Mouse (Mus musculus) neural tube, embryonic 11.5 days (tissue): ENCODE measurements at regions not wholly inside any gene's neighbourhood (a gene's known extent, or its start where the extent isn't known, plus 50 kb on each side); places are given as distances from the start of the nearest gene placed in this dataset.
"Not testable (repeated sequence)": the region's sequence is repeated elsewhere in the genome, so short reads cannot be mapped to it uniquely, and the experiment has no call there.

Source experiments
- ATAC-seq: fragments of 200-750 bp; cut with Nextera tagmentation; 2 replicates; pipeline ENCODE4 v1.8.0; 2017; ENCODE audit warnings: moderate number of reproducible peaks, mild to moderate bottlenecking, moderate TSS enrichment, moderate library complexity; ENCODE audit not compliant: insufficient read depth, low FRiP score, low TSS enrichment
- DNase-seq: peaks from one replicate; pipeline ENCODE4 v3.0.0-alpha.2; 2015; ENCODE audit warnings: low spot score
- H3K27ac ChIP-seq: fragments of 300-500 bp; sonication (generic); 2 replicates; pipeline ENCODE4 v1.5.1; 2014; ENCODE audit warnings: low read depth, mild to moderate bottlenecking, low read length
- H3K27me3 ChIP-seq: fragments of 300-500 bp; sonication (generic); 2 replicates; pipeline ENCODE4 v1.6.1; 2014; ENCODE audit warnings: mild to moderate bottlenecking, low read length, mixed read lengths; ENCODE audit not compliant: control insufficient read depth, insufficient read depth
- H3K36me3 ChIP-seq: fragments of 300-500 bp; sonication (generic); 2 replicates; pipeline ENCODE4 v1.6.1; 2014; ENCODE audit warnings: mild to moderate bottlenecking, low read length, moderate library complexity, mixed read lengths; ENCODE audit not compliant: control insufficient read depth, insufficient read depth
- H3K4me1 ChIP-seq: fragments of 300-500 bp; sonication (generic); 2 replicates; pipeline ENCODE4 v1.6.1; 2014; ENCODE audit warnings: low read length, mixed read lengths; ENCODE audit not compliant: control insufficient read depth, insufficient read depth
- H3K4me2 ChIP-seq: fragments of 300-500 bp; sonication (generic); 2 replicates; pipeline ENCODE4 v1.6.1; 2014; ENCODE audit warnings: low read depth, mild to moderate bottlenecking, moderate library complexity
- H3K4me3 ChIP-seq: fragments of 300-500 bp; sonication (generic); 2 replicates; pipeline ENCODE4 v1.5.1; 2014; ENCODE audit warnings: low read depth, low read length
- H3K9ac ChIP-seq: fragments of 300-500 bp; sonication (generic); 2 replicates; pipeline ENCODE4 v1.6.1; 2014; ENCODE audit warnings: mild to moderate bottlenecking, low read length
- H3K9me3 ChIP-seq: fragments of 300-500 bp; sonication (generic); 2 replicates; pipeline ENCODE4 v1.6.1; 2016; ENCODE audit warnings: low read length; ENCODE audit not compliant: control insufficient read depth
- WGBS: fragments of 180-500 bp; shearing (Covaris S2); extraction: QIAGEN DNeasy Blood & Tissue Kit; methylation state at CpG from one replicate; pipeline ENCODE4 v1.1.7; 2014; 5-methylcytosine and 5-hydroxymethylcytosine counted together

GRCm38 (mm10) chr1:13042326-13042725, 1628.4 kb downstream of the A830018L16Rik start:
- no peak overlapping the region for H3K27ac ChIP-seq
- no peaks in the 10 kb centered on the region for H3K4me1 ChIP-seq
- ATAC-seq, result no peak
- no peak overlapping the region for H3K4me3 ChIP-seq
- H3K36me3 ChIP-seq, result no peaks in the 10 kb centered on the region
- H3K9me3 ChIP-seq, result no peaks in the 10 kb centered on the region
- no peak overlapping the region for H3K9ac ChIP-seq
- no peak for DNase-seq
- H3K4me2 ChIP-seq, result no peak overlapping the region
- no peaks in the 10 kb centered on the region for H3K27me3 ChIP-seq

DNA sequence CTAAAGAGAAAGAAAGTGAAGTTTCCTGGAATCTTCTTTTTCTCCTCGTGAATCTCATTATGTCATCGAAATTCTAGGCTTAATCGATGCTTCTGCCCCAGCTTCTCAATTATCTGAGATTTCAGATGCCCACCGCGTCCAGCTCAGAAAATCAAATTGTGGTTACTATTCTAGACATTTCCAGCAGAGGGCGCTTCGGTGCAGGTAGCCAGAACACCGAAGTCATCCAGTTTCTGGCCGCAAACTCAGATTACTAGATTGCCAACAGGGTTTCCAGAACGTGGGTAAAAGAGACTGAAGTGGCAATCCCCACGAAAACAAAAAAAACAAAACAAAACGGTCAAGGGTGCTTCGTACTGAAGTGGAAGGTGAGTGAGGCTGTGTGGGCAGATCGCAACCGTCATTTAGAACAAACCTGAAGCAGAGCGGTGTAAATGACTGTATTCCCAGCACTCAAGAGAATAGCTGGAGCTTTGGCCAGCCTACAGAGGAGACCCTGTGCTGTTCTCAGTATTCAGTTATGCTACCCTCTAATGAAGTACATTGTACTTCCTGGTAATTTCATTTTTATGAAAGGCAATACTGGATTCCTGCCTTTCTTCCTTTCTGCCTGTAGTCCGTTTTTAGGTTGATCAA, 1636.4 kb downstream of the A830018L16Rik start:
- DNase-seq (peak; percentile 51), ATAC-seq (no peak)
- Histone ChIP-seq H3K36me3 (no peaks in the 10 kb centered on the region), H3K4me2 (no peak overlapping the region), H3K4me3 (no peak overlapping the region), H3K9ac (no peak overlapping the region), H3K27ac (no peak overlapping the region), H3K27me3 (no peaks in the 10 kb centered on the region), H3K4me1 (no peaks in the 10 kb centered on the region), H3K9me3 (no peaks in the 10 kb centered on the region)
- 21% methylated on average over 17 of the region's 17 CpGs for WGBS

GRCm38 (mm10) chr1:13051433-13052066, 1637.6 kb downstream of the A830018L16Rik start:
- H3K9ac ChIP-seq, H3K27me3 ChIP-seq, H3K4me3 ChIP-seq, H3K4me1 ChIP-seq, ATAC-seq, H3K27ac ChIP-seq, H3K36me3 ChIP-seq, H3K4me2 ChIP-seq, H3K9me3 ChIP-seq, DNase-seq: not testable (repeated sequence)
- WGBS, result 77% methylated on average over 11 of the region's 13 CpGs

- H3K9ac ChIP-seq, result no peak overlapping the region
- 8% methylated on average over 7 of the region's 7 CpGs for WGBS
- H3K36me3 ChIP-seq, result no peaks in the 10 kb centered on the region
- no peaks in the 10 kb centered on the region for H3K9me3 ChIP-seq
- no peaks in the 10 kb centered on the region for H3K4me1 ChIP-seq
- no peak overlapping the region for H3K4me2 ChIP-seq
- H3K27ac ChIP-seq, result no peak overlapping the region
- peak; percentile 49 for DNase-seq
- peak; percentile 58; the same call in 1 of the 2 replicates for ATAC-seq
- H3K4me3 ChIP-seq, result no peak overlapping the region
- no peaks in the 10 kb centered on the region for H3K27me3 ChIP-seq
Observed at GRCm38 (mm10) chr1:13052067-13052460, 1638.2 kb downstream of the A830018L16Rik start.

GRCm38 (mm10) chr1:13057741-13058140, 1643.8 kb downstream of the A830018L16Rik start:
- DNase-seq, result no peak
- Histone ChIP-seq H3K9me3 (no peaks in the 10 kb centered on the region), H3K9ac (no peak overlapping the region), H3K36me3 (no peaks in the 10 kb centered on the region), H3K27ac (no peak overlapping the region), H3K27me3 (no peaks in the 10 kb centered on the region), H3K4me3 (no peak overlapping the region), H3K4me2 (no peak overlapping the region), H3K4me1 (no peaks in the 10 kb centered on the region)
- no peak for ATAC-seq
- 31% methylated on average over 14 of the region's 14 CpGs for WGBS

DNA sequence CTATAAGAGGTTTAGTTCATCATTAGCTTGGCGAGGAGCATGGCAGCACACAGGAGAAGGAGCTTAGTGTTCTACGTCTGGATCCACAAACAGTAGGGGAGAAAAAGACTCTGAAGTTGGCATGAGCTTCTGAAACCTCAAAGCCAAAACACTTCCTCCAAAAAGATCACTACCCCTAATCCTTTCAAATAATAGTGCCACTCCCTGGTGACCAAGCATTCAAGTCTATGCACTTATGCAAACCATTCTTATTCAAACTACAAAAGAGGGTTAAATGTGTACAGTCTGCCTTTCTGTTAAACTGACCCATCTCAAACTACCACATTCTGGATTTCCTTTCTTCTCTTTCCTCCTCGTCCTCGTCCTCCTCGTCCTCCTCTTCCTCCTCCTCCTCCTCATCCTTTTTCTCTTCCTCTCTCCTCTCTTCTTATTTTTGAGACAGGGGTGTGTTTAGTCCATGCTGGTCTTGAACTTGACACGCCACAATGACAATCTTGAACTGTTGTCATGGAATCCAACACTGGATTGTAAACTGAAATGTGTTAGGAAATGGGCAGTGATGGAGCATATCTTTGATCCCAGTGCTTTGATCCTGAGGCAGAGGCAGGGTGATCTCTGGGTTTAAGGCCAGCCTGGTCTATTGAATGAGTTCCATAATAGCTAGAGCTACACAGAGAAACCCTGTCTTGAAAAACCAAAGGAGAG, 1645.9 kb downstream of the A830018L16Rik start:
- Histone ChIP-seq H3K9me3 (no peaks in the 10 kb centered on the region), H3K4me3 (no peak overlapping the region), H3K27ac (no peak overlapping the region), H3K9ac (no peak overlapping the region), H3K36me3 (no peaks in the 10 kb centered on the region), H3K27me3 (no peaks in the 10 kb centered on the region), H3K4me2 (no peak overlapping the region), H3K4me1 (no peaks in the 10 kb centered on the region)
- 75% methylated on average over 6 of the region's 6 CpGs for WGBS
- DNase-seq (no peak), ATAC-seq (no peak)
